Mouse (Mus musculus) MEL (cell line): ENCODE measurements around the gene Prg4. TPM values are rescaled to one million over a fixed set of nuclear protein-coding genes. Genes with fewer than 3 reads are reported as not detected.

Experiments used
- DNase-seq: peaks from one replicate; pipeline ENCODE4 v3.0.0; 2011; ENCODE audit warnings: low read depth, low spot score
- H3K27ac ChIP-seq: 2 replicates; pipeline ENCODE4 v1.5.1; 2012; ENCODE audit warnings: low read depth, mild to moderate bottlenecking, control low read depth, low read length, moderate library complexity; ENCODE audit not compliant: control insufficient read depth
- H3K27me3 ChIP-seq, 2 experiments: fragments of 150-350 bp in 1 of 2; sonication (generic) in 1 of 2; 2 replicates each; pipeline ENCODE4 v1.6.1; 2012; ENCODE audit warnings: low read length in 2 of 2, mild to moderate bottlenecking in 2 of 2, improper control_type of control experiment in 1 of 2, moderate library complexity in 1 of 2; ENCODE audit not compliant: insufficient read depth in 2 of 2, control insufficient read depth in 1 of 2
- H3K36me3 ChIP-seq, 2 experiments: 2 replicates each; pipeline ENCODE4 v1.6.1; 2012 to 2014; ENCODE audit warnings: low read length in 2 of 2, improper control_type of control experiment in 1 of 2, inconsistent platforms in 1 of 2, mild to moderate bottlenecking in 1 of 2; ENCODE audit not compliant: insufficient read depth in 2 of 2, control insufficient read depth in 1 of 2
- H3K4me1 ChIP-seq, 2 experiments: fragments of 150-350 bp in 1 of 2; sonication (generic) in 1 of 2; 2 replicates each; pipeline ENCODE4 v1.6.1; 2012; ENCODE audit warnings: low read length in 2 of 2, improper control_type of control experiment in 1 of 2, mild to moderate bottlenecking in 1 of 2; ENCODE audit not compliant: insufficient read depth in 2 of 2, control insufficient read depth in 1 of 2
- H3K4me3 ChIP-seq, 2 experiments: fragments of 150-350 bp in 1 of 2; sonication (generic) in 1 of 2; 2 replicates each; pipeline ENCODE4 v1.5.1; 2012; ENCODE audit warnings: low read depth in 2 of 2, low read length in 2 of 2, mild to moderate bottlenecking in 2 of 2, moderate library complexity in 2 of 2, control low read depth in 1 of 2, improper control_type of control experiment in 1 of 2; ENCODE audit not compliant: control insufficient read depth in 1 of 2, insufficient read depth in 1 of 2
- H3K79me2 ChIP-seq: 2 replicates; pipeline ENCODE4 v1.6.1; 2012; ENCODE audit warnings: mild to moderate bottlenecking, low read length, moderate library complexity; ENCODE audit not compliant: control insufficient read depth, poor library complexity, insufficient read depth
- H3K9ac ChIP-seq: 2 replicates; pipeline ENCODE4 v1.6.1; 2012; ENCODE audit warnings: low read depth, mild to moderate bottlenecking, control low read depth, low read length, moderate library complexity; ENCODE audit not compliant: control insufficient read depth, poor library complexity, severe bottlenecking
- H3K9me3 ChIP-seq: fragments of 150-350 bp; sonication (generic); replicated peaks from 2 replicates; pipeline ENCODE4 v1.6.1; 2012; ENCODE audit warnings: mild to moderate bottlenecking, low read length, improper control_type of control experiment, moderate library complexity; ENCODE audit not compliant: insufficient read depth
- BHLHE40 ChIP-seq: IDR thresholded peaks from 2 replicates; pipeline ENCODE4 v1.6.1; 2012; ENCODE audit warnings: low read depth, mild to moderate bottlenecking, inconsistent platforms, low read length, improper control_type of control experiment, borderline replicate concordance
- CHD1 ChIP-seq: IDR thresholded peaks from 2 replicates; pipeline ENCODE4 v1.6.1; 2012; ENCODE audit warnings: low read depth, mild to moderate bottlenecking, inconsistent platforms, low read length, improper control_type of control experiment
- E2F4 ChIP-seq: IDR thresholded peaks from 2 replicates; pipeline ENCODE4 v1.6.1; 2011; ENCODE audit warnings: low read depth, low read length, improper control_type of control experiment, borderline replicate concordance
- ELF1 ChIP-seq: IDR thresholded peaks from 2 replicates; pipeline ENCODE4 v1.6.1; 2014; ENCODE audit warnings: low read depth, mild to moderate bottlenecking, inconsistent platforms, low read length, improper control_type of control experiment, moderate library complexity
- EP300 ChIP-seq, 2 experiments: IDR thresholded peaks; 2 replicates each; pipeline ENCODE4 v1.6.1; 2011; ENCODE audit warnings: improper control_type of control experiment in 2 of 2, low read length in 2 of 2, low read depth in 1 of 2, mild to moderate bottlenecking in 1 of 2
- ETS1 ChIP-seq: IDR thresholded peaks from 2 replicates; pipeline ENCODE4 v1.6.1; 2012; ENCODE audit warnings: low read depth, mild to moderate bottlenecking, inconsistent platforms, low read length, improper control_type of control experiment, moderate library complexity
- HCFC1 ChIP-seq: IDR thresholded peaks from 2 replicates; pipeline ENCODE4 v1.6.1; 2012; ENCODE audit warnings: low read depth, mild to moderate bottlenecking, inconsistent platforms, low read length, improper control_type of control experiment, moderate library complexity
- KAT2A ChIP-seq: conservative IDR thresholded peaks from 2 replicates; pipeline ENCODE4 v1.6.1; 2012; ENCODE audit warnings: low read depth, low read length, improper control_type of control experiment, inconsistent platforms
- MAFK ChIP-seq: IDR thresholded peaks from 2 replicates; pipeline ENCODE4 v1.6.1; 2011; ENCODE audit warnings: low read depth, mild to moderate bottlenecking, low read length, improper control_type of control experiment, borderline replicate concordance
- MAX ChIP-seq: IDR thresholded peaks from 2 replicates; pipeline ENCODE4 v1.6.1; 2011; ENCODE audit warnings: low read length, improper control_type of control experiment
- MAZ ChIP-seq: IDR thresholded peaks from 2 replicates; pipeline ENCODE4 v1.6.1; 2012; ENCODE audit warnings: low read depth, mild to moderate bottlenecking, inconsistent platforms, low read length, improper control_type of control experiment
- MEF2A ChIP-seq: IDR thresholded peaks from 2 replicates; pipeline ENCODE4 v1.6.1; 2014; ENCODE audit warnings: low read depth, mild to moderate bottlenecking, inconsistent platforms, low read length, improper control_type of control experiment; ENCODE audit not compliant: poor library complexity, insufficient replicate concordance, severe bottlenecking; ENCODE audit errors: extremely low read depth
- MXI1 ChIP-seq: IDR thresholded peaks from 2 replicates; pipeline ENCODE4 v1.6.1; 2011; ENCODE audit warnings: mild to moderate bottlenecking, low read depth, low read length, improper control_type of control experiment
- MYB ChIP-seq: IDR thresholded peaks from 2 replicates; pipeline ENCODE4 v1.6.1; 2011; ENCODE audit warnings: mild to moderate bottlenecking, low read depth, low read length, improper control_type of control experiment
- NRF1 ChIP-seq: IDR thresholded peaks from 2 replicates; pipeline ENCODE4 v1.6.1; 2014; ENCODE audit warnings: low read depth, mild to moderate bottlenecking, inconsistent platforms, low read length, improper control_type of control experiment, moderate library complexity; ENCODE audit not compliant: poor library complexity, insufficient read depth, severe bottlenecking
- POLR2A ChIP-seq, 2 experiments: IDR thresholded peaks; 2 replicates each; pipeline ENCODE4 v1.6.1; 2011 to 2012; ENCODE audit warnings: low read length in 2 of 2, mild to moderate bottlenecking in 2 of 2, control low read depth in 1 of 2, improper control_type of control experiment in 1 of 2, low read depth in 1 of 2, moderate library complexity in 1 of 2; ENCODE audit not compliant: control insufficient read depth in 1 of 2, insufficient read depth in 1 of 2, poor library complexity in 1 of 2
- RCOR1 ChIP-seq: IDR thresholded peaks from 2 replicates; pipeline ENCODE4 v1.6.1; 2012; ENCODE audit warnings: low read depth, mild to moderate bottlenecking, inconsistent platforms, low read length, improper control_type of control experiment
- SIN3A ChIP-seq: IDR thresholded peaks from 2 replicates; pipeline ENCODE4 v1.6.1; 2012; ENCODE audit warnings: low read length, improper control_type of control experiment, inconsistent platforms
- SMC3 ChIP-seq: IDR thresholded peaks from 2 replicates; pipeline ENCODE4 v1.6.1; 2011; ENCODE audit warnings: low read depth, low read length, improper control_type of control experiment
- TAL1 ChIP-seq: IDR thresholded peaks from 2 replicates; pipeline ENCODE4 v1.6.1; 2012; ENCODE audit warnings: mild to moderate bottlenecking, inconsistent platforms, low read length, moderate library complexity, mixed read lengths
- UBTF ChIP-seq: IDR thresholded peaks from 2 replicates; pipeline ENCODE4 v1.6.1; 2012; ENCODE audit warnings: low read depth, mild to moderate bottlenecking, inconsistent platforms, low read length, improper control_type of control experiment, moderate library complexity, borderline replicate concordance; ENCODE audit not compliant: insufficient read depth
- USF1 ChIP-seq: IDR thresholded peaks from 2 replicates; pipeline ENCODE4 v1.6.1; 2014; ENCODE audit warnings: low read depth, mild to moderate bottlenecking, inconsistent platforms, low read length, improper control_type of control experiment, moderate library complexity
- USF2 ChIP-seq, 2 experiments: IDR thresholded peaks; 2 replicates each; pipeline ENCODE4 v1.6.1; 2011 to 2012; ENCODE audit warnings: improper control_type of control experiment in 2 of 2, low read length in 2 of 2, borderline replicate concordance in 1 of 2, inconsistent platforms in 1 of 2, low read depth in 1 of 2, mild to moderate bottlenecking in 1 of 2; ENCODE audit not compliant: insufficient read depth in 1 of 2
- ZC3H11A ChIP-seq: IDR thresholded peaks from 2 replicates; pipeline ENCODE4 v1.6.1; 2012; ENCODE audit warnings: low read depth, mild to moderate bottlenecking, inconsistent platforms, low read length, improper control_type of control experiment
- polyA plus RNA-seq, 2 experiments: library from polyadenylated mRNA; stranded (reverse) in 1 of 2; unstranded in 1 of 2; fragments of >175 nt in 1 of 2; fragments of >200 nt in 1 of 2; gene quantifications; 2 replicates each; pipeline versions ENCODE4 v1.2.1 to v1.2.4; 2012; ENCODE audit warnings: low replicate concordance in 2 of 2, low read depth in 1 of 2; ENCODE audit not compliant: insufficient read length in 2 of 2, insufficient read depth in 1 of 2, missing spikeins in 1 of 2
- total RNA-seq: library from RNA; depleted of rRNA; stranded (reverse); fragments of 300-350 nt; gene quantifications from 2 replicates; pipeline ENCODE4 v1.2.3, GENCODE M21; 2012

Prg4 gene
- total and polyA plus RNA-seq, 3 experiments = 0.19 to 0.42 TPM; not detected in 1

DNA sequence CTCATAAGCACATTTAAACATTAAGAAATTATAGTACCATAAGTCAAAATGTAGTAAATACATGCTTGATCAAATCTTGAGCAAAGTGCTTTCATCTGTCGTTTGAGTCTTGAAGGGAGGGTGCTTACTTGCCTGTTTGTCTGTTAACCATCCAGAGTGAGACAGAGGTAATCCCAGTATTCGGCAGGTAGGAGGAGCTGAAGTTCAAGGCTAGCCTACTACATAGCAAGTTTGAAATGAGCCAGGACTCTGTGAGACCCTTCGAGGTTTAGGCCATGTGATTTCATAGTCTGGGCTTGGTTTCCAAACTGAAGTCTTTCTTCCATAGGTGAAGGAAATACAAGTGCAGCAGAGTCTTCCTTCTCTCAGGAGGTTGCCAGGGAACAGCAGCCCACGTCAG is 24.2 kb downstream of the Prg4 start:
- no peaks in the 10 kb centered on the region for H3K79me2 ChIP-seq
- TF ChIP-seq ELF1 (no peak), SMC3 (no peak), CHD1 (no peak), SIN3A (no peak), USF2 (IDR thresholded peaks at IDR 0.05; ENCODE audit: borderline replicate concordance in 1 of 2, insufficient read depth in 1 of 2, low read depth in 1 of 2, low read length in 2 of 2) (no peak), HCFC1 (no peak), MEF2A (no peak), BHLHE40 (no peak), EP300 (IDR thresholded peaks at IDR 0.05; ENCODE audit: low read depth in 1 of 2, low read length in 2 of 2) (no peak), ETS1 (no peak), E2F4 (no peak), MXI1 (no peak), RCOR1 (no peak), MAX (no peak), KAT2A (no peak), USF1 (no peak), MAZ (no peak), ZC3H11A (no peak)
- no peaks in the 10 kb centered on the region for H3K4me1 ChIP-seq
- no peak overlapping the region for H3K9ac ChIP-seq
- no peak overlapping the region for H3K27ac ChIP-seq
- no peaks in the 10 kb centered on the region for H3K27me3 ChIP-seq
- no peak overlapping the region for H3K4me3 ChIP-seq
- peaks cover 0 to 63% of the 10 kb centered on the region in 2 experiments; a peak in 2 of 4 replicates for H3K36me3 ChIP-seq
- DNase-seq = no peak
- no peaks in the 10 kb centered on the region for H3K9me3 ChIP-seq

DNA sequence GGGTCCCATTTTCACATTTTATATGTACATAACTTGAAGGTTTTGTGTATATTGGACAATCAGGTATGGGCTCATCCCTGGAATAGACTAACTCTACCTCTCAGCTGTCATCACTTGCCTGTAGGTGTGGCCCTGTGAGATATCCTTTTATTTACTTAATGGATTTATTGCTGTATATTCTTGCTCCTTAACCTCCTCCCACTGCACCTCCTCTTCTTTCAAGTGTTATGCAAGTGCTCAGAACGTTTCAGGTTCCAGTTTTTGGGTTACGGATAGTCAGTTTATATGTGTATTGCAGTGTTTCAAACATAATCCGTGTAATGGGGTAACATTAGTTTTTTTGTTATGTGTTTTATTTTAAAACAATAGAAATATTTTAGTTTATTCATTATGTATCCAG is 27.3 kb downstream of the Prg4 start:
- Histone ChIP-seq H3K4me3 (no peak overlapping the region), H3K27me3 (no peaks in the 10 kb centered on the region)

More for the DNA sequence above, 27.3 kb downstream of the Prg4 start:
- Histone ChIP-seq H3K27ac (no peak overlapping the region), H3K36me3 (peaks cover 0 to 70% of the 10 kb centered on the region in 2 experiments; a peak in 2 of 4 replicates), H3K9ac (no peak overlapping the region), H3K79me2 (no peaks in the 10 kb centered on the region)
- no peak for DNase-seq
- TF ChIP-seq ZC3H11A = no peak
- TF ChIP-seq UBTF = no peak
- no peak for TF ChIP-seq MAFK
- no peak for TF ChIP-seq RCOR1
- no peak for TF ChIP-seq KAT2A
- no peak for TF ChIP-seq NRF1
- TF ChIP-seq SIN3A = no peak
- no peak for TF ChIP-seq POLR2A (IDR thresholded peaks at IDR 0.05; ENCODE audit: control insufficient read depth in 1 of 2, insufficient read depth in 1 of 2, low read depth in 1 of 2, low read length in 2 of 2, poor library complexity in 1 of 2)
- no peak for TF ChIP-seq TAL1
- no peak for TF ChIP-seq MYB
- TF ChIP-seq SMC3 = no peak
- TF ChIP-seq ELF1 = no peak
- TF ChIP-seq, all 39 proteins: peak for 0
- Histone ChIP-seq H3K9me3 (no peaks in the 10 kb centered on the region), H3K4me1 (no peaks in the 10 kb centered on the region)
